Mouse (Mus musculus) G1E (cell line): ENCODE results near the gene Sorcs2. TPM values are rescaled to one million over a fixed set of nuclear protein-coding genes. Genes with fewer than 3 reads are reported as not detected.

Experiments used
- ATAC-seq: 2 replicates; pipeline ENCODE4 v1.8.0; 2016; ENCODE audit warnings: mild to moderate bottlenecking; ENCODE audit not compliant: insufficient number of reproducible peaks, poor library complexity, low FRiP score, severe bottlenecking; ENCODE audit errors: extremely low read depth
- DNase-seq: peaks from one replicate; pipeline ENCODE4 v3.0.0; 2012; ENCODE audit warnings: low spot score
- H3K27me3 ChIP-seq: 2 replicates; pipeline ENCODE4 v1.6.1; 2012; ENCODE audit warnings: mild to moderate bottlenecking, low read length, inconsistent platforms; ENCODE audit not compliant: insufficient read depth
- H3K36me3 ChIP-seq: replicated peaks from 2 replicates; pipeline ENCODE3; 2012; ENCODE audit warnings: mild to moderate bottlenecking, inconsistent platforms
- H3K4me1 ChIP-seq: 2 replicates; pipeline ENCODE4 v1.6.1; 2012; ENCODE audit warnings: low read depth, low read length, inconsistent platforms, mixed read lengths; ENCODE audit not compliant: insufficient read depth
- H3K4me3 ChIP-seq: 2 replicates; pipeline ENCODE4 v1.5.1; 2012; ENCODE audit warnings: low read depth, mild to moderate bottlenecking, inconsistent platforms, low read length, moderate library complexity, mixed read lengths
- H3K9me3 ChIP-seq: replicated peaks from 2 replicates; pipeline ENCODE4 v1.6.1; 2012; ENCODE audit warnings: inconsistent platforms
- CTCF ChIP-seq: IDR thresholded peaks from 2 replicates; pipeline ENCODE4 v1.5.1; 2012; ENCODE audit warnings: low read depth, low read length, inconsistent platforms, mixed read lengths
- GATA1 ChIP-seq: IDR thresholded peaks from 2 replicates; pipeline ENCODE4 v1.6.1; 2012; ENCODE audit warnings: borderline replicate concordance, low read length, inconsistent platforms, mixed read lengths
- GATA2 ChIP-seq: IDR thresholded peaks from 2 replicates; pipeline ENCODE4 v1.6.1; 2012; ENCODE audit warnings: low read depth, low read length, inconsistent platforms, borderline replicate concordance
- POLR2AphosphoS5 ChIP-seq: IDR thresholded peaks from 2 replicates; pipeline ENCODE4 v1.6.1; 2012; ENCODE audit warnings: low read depth, low read length, inconsistent platforms; ENCODE audit not compliant: insufficient replicate concordance
- TAL1 ChIP-seq: conservative IDR thresholded peaks from 2 replicates; pipeline ENCODE4 v1.6.1; 2012; ENCODE audit warnings: low read depth, low read length, inconsistent platforms, mixed read lengths
- polyA plus RNA-seq: library from polyadenylated mRNA; stranded (reverse); fragments of >175 nt; gene quantifications from 2 replicates; pipeline ENCODE4 v1.2.3, GENCODE M21; 2012
- total RNA-seq, 2 experiments: library from RNA; stranded (forward) in 1 of 2; stranded (reverse) in 1 of 2; fragments of 200-1000 nt in 1 of 2; fragments of >200 nt in 1 of 2; fragmentation: Nextera tagmentation in 1 of 2; gene quantifications; 2 replicates each; pipeline ENCODE4 v1.2.3; 2014 to 2017

Gene Sorcs2
- total and polyA plus RNA-seq, 3 experiments: 0.04 to 0.22 TPM; not detected in 1

DNA sequence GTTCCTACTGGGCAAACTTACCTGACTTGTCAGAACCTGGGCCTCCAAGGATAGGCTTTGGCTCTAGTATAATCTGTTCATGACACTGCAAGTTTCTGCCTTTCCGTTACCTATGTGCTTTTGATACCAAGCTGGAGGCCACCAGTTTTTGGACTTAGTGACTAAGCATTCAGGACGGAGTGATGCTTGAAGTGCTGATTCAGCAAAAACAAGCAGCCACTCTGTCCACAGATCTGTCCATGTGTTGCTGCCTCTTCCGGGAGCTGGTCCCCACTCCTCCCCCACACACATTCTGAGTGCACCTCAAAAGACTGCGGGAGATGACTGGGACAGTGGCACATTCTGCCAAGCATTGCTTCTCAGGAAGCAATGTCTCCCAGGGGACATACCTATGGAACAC, 388.5 kb downstream of the Sorcs2 start:
- DNase-seq: no peak
- H3K27me3 ChIP-seq: peaks cover 4% of the 10 kb centered on the region
- H3K36me3 ChIP-seq: no peaks in the 10 kb centered on the region
- no peaks in the 10 kb centered on the region for H3K9me3 ChIP-seq
- no peak for ATAC-seq
- no peaks in the 10 kb centered on the region for H3K4me1 ChIP-seq
- no peak overlapping the region for H3K4me3 ChIP-seq
- no peak for TF ChIP-seq CTCF
- no peak for TF ChIP-seq POLR2AphosphoS5
- TF ChIP-seq GATA1: no peak
- no peak for TF ChIP-seq TAL1
- TF ChIP-seq GATA2: no peak

DNA sequence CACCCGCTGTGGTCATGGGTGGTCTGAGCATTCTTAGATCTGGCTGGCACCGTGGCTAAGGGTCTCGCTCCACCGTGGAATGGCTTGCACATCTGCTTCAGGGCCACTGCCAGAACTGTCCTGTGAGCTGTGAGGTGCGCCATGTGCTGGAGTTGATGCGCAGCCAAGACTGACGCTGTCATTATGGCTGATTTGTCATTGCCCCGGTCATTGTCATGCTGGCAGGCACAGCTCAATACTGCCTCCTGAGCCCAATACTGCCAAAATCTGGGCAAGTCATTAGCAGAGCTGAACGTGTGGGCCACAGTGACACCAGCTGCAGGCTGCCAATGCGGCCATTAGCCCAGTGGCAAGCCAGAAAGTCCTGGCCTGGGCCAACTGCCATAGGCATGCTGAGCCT, 390.3 kb downstream of the Sorcs2 start:
- ATAC-seq: no peak
- Histone ChIP-seq H3K36me3 (no peaks in the 10 kb centered on the region), H3K4me1 (no peaks in the 10 kb centered on the region), H3K4me3 (no peak overlapping the region), H3K9me3 (no peaks in the 10 kb centered on the region), H3K27me3 (peaks cover 4% of the 10 kb centered on the region)
- TF ChIP-seq POLR2AphosphoS5 (no peak), CTCF (no peak), GATA2 (no peak), TAL1 (no peak), GATA1 (no peak)
- DNase-seq: no peak

DNA sequence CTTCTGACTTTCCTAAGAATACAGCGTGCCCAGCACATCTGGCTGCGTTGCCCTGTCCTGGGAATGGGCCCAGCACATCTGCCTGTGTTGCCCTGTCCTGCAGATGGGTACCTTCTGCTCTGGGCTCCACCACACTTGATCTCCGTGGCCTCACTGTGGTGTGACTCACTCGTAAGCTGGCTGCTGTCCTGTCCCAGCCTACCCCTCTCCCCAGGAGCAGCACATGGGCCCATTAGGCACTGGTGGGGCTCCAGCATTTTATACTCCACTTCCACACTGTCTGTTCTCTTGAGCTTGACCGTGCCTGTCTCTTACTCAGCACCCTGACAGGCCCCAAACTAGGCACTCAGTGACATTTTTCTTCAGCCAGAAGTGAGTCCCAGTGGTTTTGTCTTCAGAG, 391.4 kb downstream of the Sorcs2 start:
- H3K27me3 ChIP-seq: peaks cover 4% of the 10 kb centered on the region
- TF ChIP-seq TAL1 (no peak), GATA2 (no peak), CTCF (no peak), POLR2AphosphoS5 (no peak), GATA1 (no peak)
- ATAC-seq (no peak), DNase-seq (no peak)
- H3K4me1 ChIP-seq: no peaks in the 10 kb centered on the region
- H3K9me3 ChIP-seq: no peaks in the 10 kb centered on the region
- H3K36me3 ChIP-seq: no peaks in the 10 kb centered on the region
- H3K4me3 ChIP-seq: no peak overlapping the region

DNA sequence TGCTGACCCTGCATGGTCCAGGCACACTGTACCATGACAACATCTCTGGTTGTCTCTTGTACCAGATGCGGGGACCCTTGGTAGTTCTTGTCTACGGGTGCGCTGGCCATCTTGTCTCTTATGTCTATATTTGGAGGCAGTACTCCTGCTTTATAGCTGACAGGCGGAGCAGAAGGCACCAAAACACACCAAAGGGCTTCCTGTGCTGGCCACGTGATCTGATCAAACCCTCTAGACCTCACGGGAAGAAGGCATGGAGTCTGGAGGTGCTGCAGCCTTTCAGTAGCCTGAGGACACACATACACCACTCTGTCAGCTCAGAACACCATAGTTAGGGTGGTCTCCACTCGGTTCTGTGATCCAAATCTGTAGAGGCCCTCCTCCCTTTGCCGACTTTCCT, 391.8 kb downstream of the Sorcs2 start:
- H3K4me3 ChIP-seq: no peak overlapping the region
- H3K9me3 ChIP-seq: no peaks in the 10 kb centered on the region
- H3K4me1 ChIP-seq: no peaks in the 10 kb centered on the region
- peaks cover 4% of the 10 kb centered on the region for H3K27me3 ChIP-seq
- DNase-seq (no peak), ATAC-seq (no peak)
- no peaks in the 10 kb centered on the region for H3K36me3 ChIP-seq
- TF ChIP-seq TAL1 (no peak), GATA2 (no peak), CTCF (no peak), POLR2AphosphoS5 (no peak), GATA1 (no peak)

DNA sequence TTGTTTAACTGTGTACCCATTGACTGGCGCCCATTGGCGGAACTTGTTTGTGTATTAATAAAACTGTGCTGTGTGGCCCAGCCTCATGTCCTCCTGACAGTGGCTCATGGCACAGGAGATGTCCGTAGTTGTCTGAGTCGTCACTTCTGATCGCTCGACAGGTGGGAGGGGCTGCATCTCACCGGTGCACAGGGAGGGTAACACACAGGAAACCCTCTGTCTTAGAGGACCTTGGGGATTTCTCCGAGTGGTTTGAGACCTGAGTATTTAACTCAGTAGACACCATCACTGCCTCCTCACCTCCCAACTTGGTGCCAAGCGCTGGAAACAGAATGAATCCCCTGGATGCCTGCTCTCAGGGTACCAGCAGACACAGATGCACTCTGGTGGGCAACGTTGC, 394.1 kb downstream of the Sorcs2 start:
- Histone ChIP-seq H3K4me1 (no peaks in the 10 kb centered on the region), H3K36me3 (no peaks in the 10 kb centered on the region), H3K27me3 (peaks cover 4% of the 10 kb centered on the region), H3K4me3 (no peak overlapping the region), H3K9me3 (no peaks in the 10 kb centered on the region)
- DNase-seq (no peak), ATAC-seq (no peak)
- TF ChIP-seq TAL1: no peak
- TF ChIP-seq POLR2AphosphoS5: no peak
- TF ChIP-seq GATA1: no peak
- TF ChIP-seq GATA2: no peak
- no peak for TF ChIP-seq CTCF

DNA sequence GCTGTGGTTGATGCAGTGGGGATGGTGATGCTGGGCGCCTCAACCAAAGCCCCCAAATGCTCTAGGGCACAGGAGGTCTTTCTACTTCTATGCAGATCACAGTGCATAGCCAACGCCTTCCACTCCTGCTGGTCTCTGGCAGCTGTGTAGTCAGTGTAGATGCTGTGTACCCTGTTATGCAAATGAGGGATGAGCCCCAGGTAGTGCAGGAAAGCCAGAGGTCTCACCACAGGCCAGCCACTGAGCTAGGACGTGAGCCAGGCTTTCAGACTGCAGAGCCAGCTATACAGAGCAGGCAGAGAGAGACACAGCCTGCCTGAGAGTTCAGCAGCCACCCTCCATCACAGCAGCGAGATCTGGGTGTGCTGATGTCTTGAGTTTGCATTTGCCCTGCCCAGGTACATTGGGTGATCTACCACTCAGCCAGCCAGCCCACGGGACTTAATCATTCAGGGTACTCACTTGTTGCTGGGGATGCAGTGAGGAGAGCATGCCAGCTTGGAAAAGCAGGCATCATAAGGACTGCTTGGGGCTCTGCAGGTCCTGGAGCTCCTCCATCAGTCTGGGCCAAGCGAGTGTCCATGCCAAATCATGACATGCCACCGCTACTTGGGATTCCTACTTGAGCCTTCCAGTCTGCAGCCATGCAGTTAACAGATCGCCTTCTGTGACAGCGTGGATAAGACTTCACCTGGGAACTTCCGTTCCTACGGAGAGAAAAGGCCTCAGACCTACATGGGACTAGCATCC, 407.8 kb downstream of the Sorcs2 start:
- Histone ChIP-seq H3K27me3 (peaks cover 7% of the 10 kb centered on the region; the same call in 1 of the 2 replicates), H3K4me1 (no peaks in the 10 kb centered on the region), H3K9me3 (no peaks in the 10 kb centered on the region), H3K36me3 (no peaks in the 10 kb centered on the region), H3K4me3 (no peak overlapping the region)
- TF ChIP-seq CTCF (no peak), GATA1 (no peak), TAL1 (no peak), POLR2AphosphoS5 (no peak), GATA2 (no peak)
- DNase-seq: no peak
- no peak for ATAC-seq
